Mouse (Mus musculus) central nervous system, embryonic 11.5 days (tissue): ENCODE results near the gene Ecm1. TPM values are rescaled to one million over a fixed set of nuclear protein-coding genes. Genes with fewer than 3 reads are reported as not detected.

Experiments
- polyA plus RNA-seq: library from polyadenylated mRNA; depleted of rRNA; stranded (reverse); fragments of >200 nt; gene quantifications from 2 replicates; pipeline ENCODE4 v1.2.3, GENCODE M21; 2012; rRNA removed

The Ecm1 gene
- polyA plus RNA-seq, result 18.1 and 22.0 TPM in 2 replicates

DNA sequence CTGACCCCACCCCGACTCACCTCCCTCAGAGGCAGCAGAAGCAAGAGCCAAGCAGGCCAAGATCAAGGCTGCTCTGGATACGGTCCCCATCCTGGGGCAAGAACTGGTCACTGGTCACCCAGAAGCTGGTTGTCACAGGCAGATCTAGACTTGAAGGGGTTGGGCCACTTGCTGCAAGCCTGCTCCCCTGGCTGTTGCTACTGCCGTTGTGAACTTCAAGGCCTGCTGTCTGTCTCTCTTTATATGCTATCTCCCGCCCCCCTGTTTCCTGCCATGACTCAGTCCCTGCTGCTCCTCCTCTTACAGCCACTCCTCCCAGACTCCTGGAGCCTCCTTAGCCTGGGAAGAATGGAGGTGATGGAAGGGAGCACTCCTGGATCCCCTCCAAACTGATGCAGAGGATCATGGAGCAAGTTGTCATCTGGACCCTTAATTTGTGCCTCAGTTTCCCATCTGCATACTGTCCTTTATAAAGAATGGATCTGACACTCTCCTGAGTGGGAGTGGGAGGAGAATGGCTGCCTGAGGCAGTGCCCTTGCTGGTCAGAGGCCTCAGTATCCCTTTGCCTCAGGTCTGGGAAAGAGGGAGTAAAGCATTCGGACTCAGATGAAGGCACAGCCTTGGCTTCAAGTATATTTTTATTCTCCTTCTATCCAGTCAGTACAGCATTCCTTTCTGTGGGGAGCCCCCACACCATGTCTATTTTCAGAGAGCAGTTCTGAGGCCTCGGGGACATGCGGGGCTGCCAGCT, at the start of gene Ecm1:
Gene Ecm1 (minus strand): TSS at position 217 of the 752 bp plus-strand sequence.

DNA sequence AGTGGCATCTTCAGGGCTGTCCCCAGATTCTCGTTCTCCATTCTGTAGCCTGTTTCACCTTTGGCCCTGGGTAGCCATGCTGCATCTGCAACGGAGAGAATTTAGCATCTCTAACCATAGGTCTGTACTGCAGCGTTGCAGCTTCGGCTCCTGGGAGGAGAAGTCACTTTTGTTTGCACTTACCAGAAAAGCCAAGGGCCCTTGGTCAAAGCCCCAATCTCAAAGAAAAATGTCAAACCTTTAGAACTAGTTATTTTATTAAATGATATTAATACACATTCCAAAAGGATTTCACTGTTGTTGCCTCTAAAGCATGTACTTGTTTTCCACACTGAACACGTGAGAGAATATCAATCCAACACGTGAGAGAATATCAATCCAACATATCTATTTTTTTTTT, 20.7 kb upstream of the Ecm1 start, which contains the start of gene Tars2:
Gene Tars2 (minus strand): TSS at position 101 of the 400 bp plus-strand sequence.

GRCm38 (mm10) chr3:95687524-95688421, 51.6 kb downstream of the Ecm1 start, which contains the start of gene Adamtsl4:
TSS of gene Adamtsl4 (minus strand) at chr3:95687917.

Other genes with a start within 250 kb of the Ecm1 start
- 8.1 and 10.8 TPM in 2 replicates for gene Ctsk, start 240.3 kb downstream of the Ecm1 start, polyA plus RNA-seq
- gene Ctss, start 212.8 kb downstream of the Ecm1 start, polyA plus RNA-seq, result 7.9 and 10.8 TPM in 2 replicates
- gene Hormad1, start 179.9 kb downstream of the Ecm1 start, polyA plus RNA-seq, result 0.05 TPM in 1 of 2 replicates, not detected in the other
- 32.5 and 36.4 TPM in 2 replicates for gene Golph3l, start 150.6 kb downstream of the Ecm1 start, polyA plus RNA-seq
- gene Ensa, start 114.6 kb downstream of the Ecm1 start, polyA plus RNA-seq, result 51.9 and 63.0 TPM in 2 replicates
- gene Mcl1, start 80.8 kb downstream of the Ecm1 start, polyA plus RNA-seq, result 73.5 and 157 TPM in 2 replicates
- 0.30 and 0.42 TPM in 2 replicates for gene Adamtsl4, start 51.7 kb downstream of the Ecm1 start, polyA plus RNA-seq
- gene Tars2, start 20.6 kb upstream of the Ecm1 start, polyA plus RNA-seq, result 40.4 and 53.3 TPM in 2 replicates
- gene Rprd2, start 79.3 kb upstream of the Ecm1 start, polyA plus RNA-seq, result 23.3 and 36.7 TPM in 2 replicates
- gene Prpf3, start 116.3 kb upstream of the Ecm1 start, polyA plus RNA-seq, result 60.1 and 81.7 TPM in 2 replicates
- 207 and 387 TPM in 2 replicates for gene Mrps21, start 131.9 kb upstream of the Ecm1 start, polyA plus RNA-seq
- gene Ciart, start 142.7 kb upstream of the Ecm1 start, polyA plus RNA-seq, result 3.5 and 4.8 TPM in 2 replicates
- 5.3 and 10.5 TPM in 2 replicates for gene BC028528, start 152.4 kb upstream of the Ecm1 start, polyA plus RNA-seq
- 59.1 and 83.9 TPM in 2 replicates for gene Aph1a, start 154.4 kb upstream of the Ecm1 start, polyA plus RNA-seq
- gene Car14, start 165.1 kb upstream of the Ecm1 start, polyA plus RNA-seq, result 24.4 and 30.8 TPM in 2 replicates
- 364 and 2,355 TPM in 2 replicates for gene Anp32e, start 189.7 kb upstream of the Ecm1 start, polyA plus RNA-seq